Mouse (Mus musculus) testis, postnatal 10 days (tissue): ENCODE results near the gene Dcaf15.

Experiments used
- DNase-seq: peaks from one replicate; pipeline ENCODE4 v3.0.0; 2021; ENCODE audit warnings: low spot score

Gene Dcaf15

GRCm38 (mm10) chr8:84104697-84105609, at the start of gene Dcaf15:
Gene Dcaf15 (minus strand): TSS chr8:84104768.
- DNase-seq, result peak; percentile 99

- DNase-seq, result no peak
These were observed 44.6 kb upstream of the Dcaf15 start for GRCm38 (mm10) chr8:84149181-84149580.

- peak; percentile 69 for DNase-seq
These were observed 43.9 kb upstream of the Dcaf15 start for GRCm38 (mm10) chr8:84148531-84148850.

- DNase-seq, result peak; percentile 94
These were observed 43.4 kb upstream of the Dcaf15 start, which contains the start of the genes Cc2d1a and 4930432K21Rik for GRCm38 (mm10) chr8:84147769-84148530. Gene Cc2d1a (minus strand): TSS chr8:84147936. Gene 4930432K21Rik (plus strand): TSS chr8:84148025.

- DNase-seq, result peak; percentile 72
These were observed 42.8 kb upstream of the Dcaf15 start for GRCm38 (mm10) chr8:84147324-84147766.

- no peak for DNase-seq
These were observed 40.2 kb upstream of the Dcaf15 start for GRCm38 (mm10) chr8:84144636-84145245.

- DNase-seq, result no peak
These were observed 36.3 kb upstream of the Dcaf15 start for GRCm38 (mm10) chr8:84140838-84141237.

- DNase-seq, result no peak
These were observed 33.3 kb upstream of the Dcaf15 start for GRCm38 (mm10) chr8:84137848-84138247.

- no peak for DNase-seq
These were observed 27.7 kb upstream of the Dcaf15 start for GRCm38 (mm10) chr8:84132225-84132624.

- DNase-seq, result no peak
These were observed 26.2 kb upstream of the Dcaf15 start for GRCm38 (mm10) chr8:84130806-84131205.

GRCm38 (mm10) chr8:84128277-84128676, 23.7 kb upstream of the Dcaf15 start:
- DNase-seq, result no peak

GRCm38 (mm10) chr8:84127202-84127901, 22.8 kb upstream of the Dcaf15 start:
- DNase-seq, result peak; percentile 40

- no peak for DNase-seq
These were observed 22.2 kb upstream of the Dcaf15 start for GRCm38 (mm10) chr8:84126742-84127141.

- no peak for DNase-seq
These were observed 21.1 kb upstream of the Dcaf15 start, which contains the start of gene Podnl1 for GRCm38 (mm10) chr8:84125656-84126055. Gene Podnl1 (plus strand): TSS chr8:84125989.

- no peak for DNase-seq
These were observed 17.6 kb upstream of the Dcaf15 start for GRCm38 (mm10) chr8:84122151-84122550.

- DNase-seq, result no peak
These were observed 11.1 kb upstream of the Dcaf15 start for GRCm38 (mm10) chr8:84115646-84116045.

- no peak for DNase-seq
These were observed 1.9 kb upstream of the Dcaf15 start for GRCm38 (mm10) chr8:84106216-84107040.

- DNase-seq, result no peak
These were observed 1.1 kb upstream of the Dcaf15 start for GRCm38 (mm10) chr8:84105676-84106075.

- no peak for DNase-seq
These were observed 347 bp downstream of the Dcaf15 start for GRCm38 (mm10) chr8:84104221-84104620.

GRCm38 (mm10) chr8:84103601-84104000, 967 bp downstream of the Dcaf15 start:
- DNase-seq, result no peak
